Mouse (Mus musculus) CH12.LX (cell line): ENCODE results near the gene Cyp2j7. TPM values are rescaled to one million over a fixed set of nuclear protein-coding genes. Genes with fewer than 3 reads are reported as not detected.
"Not testable (repeated sequence)": the region's sequence is repeated elsewhere in the genome, so short reads cannot be mapped to it uniquely, and the experiment has no call there.

ENCODE experiments used
- DNase-seq: peaks from one replicate; pipeline ENCODE4 v3.0.0-alpha.2; 2013; ENCODE audit errors: extremely low read depth
- H3K27ac ChIP-seq: 2 replicates; pipeline ENCODE4 v1.5.1; 2012; ENCODE audit warnings: low read depth, mild to moderate bottlenecking, control low read depth, moderate library complexity; ENCODE audit not compliant: insufficient read depth
- H3K27me3 ChIP-seq: replicated peaks from 2 replicates; pipeline ENCODE3; 2012; ENCODE audit warnings: inconsistent platforms
- H3K36me3 ChIP-seq, 2 experiments: replicated peaks in 1 of 2; 2 replicates each; pipeline versions ENCODE3 to v1.6.1; 2012; ENCODE audit warnings: inconsistent platforms in 1 of 2, low read length in 1 of 2, mild to moderate bottlenecking in 1 of 2, mixed read lengths in 1 of 2, moderate library complexity in 1 of 2; ENCODE audit not compliant: control insufficient read depth in 1 of 2, insufficient read depth in 1 of 2
- H3K4me1 ChIP-seq, 2 experiments: 2 replicates each; pipeline ENCODE4 v1.6.1; 2012; ENCODE audit warnings: inconsistent platforms in 1 of 2, moderate library complexity in 1 of 2; ENCODE audit not compliant: insufficient read depth in 2 of 2, control insufficient read depth in 1 of 2
- H3K4me2 ChIP-seq: 2 replicates; pipeline ENCODE4 v1.6.1; 2012; ENCODE audit warnings: low read depth, mild to moderate bottlenecking, control low read depth; ENCODE audit not compliant: poor library complexity, insufficient read depth, severe bottlenecking
- H3K4me3 ChIP-seq, 3 experiments: fragments of 150-350 bp in 1 of 3; sonication (generic) in 1 of 3; replicated peaks in 1 of 3; 2 replicates each; pipeline versions ENCODE3 to v1.5.1; 2011 to 2012; ENCODE audit warnings: low read depth in 2 of 3, low read length in 2 of 3, mild to moderate bottlenecking in 2 of 3, moderate library complexity in 2 of 3, control low read depth in 1 of 3, improper control_type of control experiment in 1 of 3, inconsistent platforms in 1 of 3, mixed read lengths in 1 of 3; ENCODE audit not compliant: poor library complexity in 1 of 3
- H3K79me2 ChIP-seq: replicated peaks from 2 replicates; pipeline ENCODE4 v1.6.1; 2012; ENCODE audit warnings: mild to moderate bottlenecking, moderate library complexity; ENCODE audit not compliant: control insufficient read depth, poor library complexity, insufficient read depth, severe bottlenecking; ENCODE audit errors: extremely low read depth
- H3K9ac ChIP-seq: 2 replicates; pipeline ENCODE4 v1.6.1; 2012; ENCODE audit warnings: low read depth, mild to moderate bottlenecking, control low read depth, moderate library complexity; ENCODE audit not compliant: insufficient read depth
- H3K9me3 ChIP-seq: replicated peaks from 2 replicates; pipeline ENCODE3; 2012; ENCODE audit warnings: low read length, inconsistent platforms, mixed read lengths
- BHLHE40 ChIP-seq: IDR thresholded peaks from 2 replicates; pipeline ENCODE4 v1.6.1; 2011; ENCODE audit warnings: mild to moderate bottlenecking, low read depth, low read length, improper control_type of control experiment
- CHD2 ChIP-seq: IDR thresholded peaks from 2 replicates; pipeline ENCODE4 v1.6.1; 2011; ENCODE audit warnings: low read length, improper control_type of control experiment
- ELF1 ChIP-seq: IDR thresholded peaks from 2 replicates; pipeline ENCODE4 v1.6.1; 2014; ENCODE audit warnings: low read depth, mild to moderate bottlenecking, inconsistent platforms, low read length, improper control_type of control experiment
- EP300 ChIP-seq: IDR thresholded peaks from 2 replicates; pipeline ENCODE4 v1.6.1; 2011; ENCODE audit warnings: low read length, improper control_type of control experiment
- GABPA ChIP-seq: IDR thresholded peaks from 2 replicates; pipeline ENCODE4 v1.6.1; 2012; ENCODE audit warnings: low read depth, low read length, improper control_type of control experiment, inconsistent platforms; ENCODE audit not compliant: insufficient replicate concordance
- HCFC1 ChIP-seq: IDR thresholded peaks from 2 replicates; pipeline ENCODE4 v1.6.1; 2012; ENCODE audit warnings: low read depth, mild to moderate bottlenecking, inconsistent platforms, low read length, improper control_type of control experiment
- IRF4 ChIP-seq: IDR thresholded peaks from 2 replicates; pipeline ENCODE4 v1.6.1; 2014; ENCODE audit warnings: low read depth, mild to moderate bottlenecking, inconsistent platforms, low read length, improper control_type of control experiment
- JUND ChIP-seq: conservative IDR thresholded peaks from 2 replicates; pipeline ENCODE4 v1.6.1; 2011; ENCODE audit warnings: low read depth, low read length, improper control_type of control experiment
- MAX ChIP-seq: IDR thresholded peaks from 2 replicates; pipeline ENCODE4 v1.6.1; 2011; ENCODE audit warnings: low read length, improper control_type of control experiment
- MEF2A ChIP-seq: IDR thresholded peaks from 2 replicates; pipeline ENCODE4 v1.6.1; 2014; ENCODE audit warnings: low read depth, mild to moderate bottlenecking, inconsistent platforms, low read length, improper control_type of control experiment, borderline replicate concordance
- NELFE ChIP-seq: IDR thresholded peaks from 2 replicates; pipeline ENCODE4 v1.6.1; 2011; ENCODE audit warnings: low read depth, low read length, improper control_type of control experiment
- POLR2AphosphoS2 ChIP-seq: IDR thresholded peaks from 2 replicates; pipeline ENCODE4 v1.6.1; 2011; ENCODE audit warnings: low read depth, low read length, improper control_type of control experiment
- SIN3A ChIP-seq: IDR thresholded peaks from 2 replicates; pipeline ENCODE4 v1.6.1; 2012; ENCODE audit warnings: low read length, improper control_type of control experiment, inconsistent platforms
- USF1 ChIP-seq: IDR thresholded peaks from 2 replicates; pipeline ENCODE4 v1.6.1; 2014; ENCODE audit warnings: low read depth, mild to moderate bottlenecking, inconsistent platforms, low read length, improper control_type of control experiment
- ZC3H11A ChIP-seq: IDR thresholded peaks from 2 replicates; pipeline ENCODE4 v1.6.1; 2012; ENCODE audit warnings: low read depth, mild to moderate bottlenecking, inconsistent platforms, low read length, improper control_type of control experiment
- ZMIZ1 ChIP-seq: IDR thresholded peaks from 2 replicates; pipeline ENCODE4 v1.6.1; 2012; ENCODE audit warnings: low read depth, mild to moderate bottlenecking, inconsistent platforms, low read length, improper control_type of control experiment
- dilution Hi-C: fragments of 300-500 bp; cut with MboI; formaldehyde crosslinking; loops from 2 replicates; pipeline ENCODE4 v1.14.3; 2020; ENCODE audit warnings: low sequenced_read_pairs; ENCODE audit not compliant: extremely low pct_unique_long_range_greater_than_20kb, extremely low pct_ligation_motif_present
- in situ Hi-C: fragments of 300-500 bp; cut with MboI; formaldehyde crosslinking; loops from 3 replicates; pipeline ENCODE4 v1.14.3; 2019; ENCODE audit warnings: low sequenced_read_pairs, low pct_ligation_motif_present, low pct_unique_long_range_greater_than_20kb, mixed read lengths
- polyA plus RNA-seq: library from polyadenylated mRNA; unstranded; fragments of >175 nt; gene quantifications from 2 replicates; pipeline ENCODE4 v1.2.1, GENCODE M21; 2012; ENCODE audit warnings: low read depth; ENCODE audit not compliant: insufficient read length
- total RNA-seq, 2 experiments: library from RNA; depleted of rRNA; stranded (reverse); fragments of 300-350 nt in 1 of 2; fragments of >200 nt in 1 of 2; gene quantifications; 2 replicates each; pipeline ENCODE4 v1.2.3; 2012 to 2014

Cyp2j7 gene
- total and polyA plus RNA-seq, 3 experiments = not detected

DNA sequence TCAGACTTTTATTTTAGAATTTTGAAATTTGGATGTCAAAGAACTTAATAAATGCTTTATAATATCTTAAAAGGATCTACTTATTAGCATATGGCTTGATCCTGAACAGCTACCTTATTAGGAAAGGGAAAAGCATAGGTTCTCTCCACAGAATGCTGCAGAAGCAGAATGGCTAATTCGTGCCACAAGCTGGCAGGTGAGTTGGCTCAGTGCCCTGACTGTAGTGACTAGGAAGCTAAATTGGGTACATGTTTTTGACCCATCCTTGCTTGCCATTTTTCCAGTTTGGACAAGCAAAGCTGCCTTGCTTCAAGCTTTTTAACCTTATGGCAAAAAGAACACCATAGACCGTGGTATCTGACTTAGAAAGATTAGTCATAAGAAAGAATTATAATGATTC lies 48.3 kb downstream of the Cyp2j7 start:
- H3K9me3 ChIP-seq, H3K9ac ChIP-seq, in situ Hi-C loops, dilution Hi-C loops, H3K4me1 ChIP-seq, H3K4me2 ChIP-seq, H3K4me3 ChIP-seq, H3K36me3 ChIP-seq, H3K27ac ChIP-seq, H3K79me2 ChIP-seq, DNase-seq, H3K27me3 ChIP-seq: not testable (repeated sequence)

DNA sequence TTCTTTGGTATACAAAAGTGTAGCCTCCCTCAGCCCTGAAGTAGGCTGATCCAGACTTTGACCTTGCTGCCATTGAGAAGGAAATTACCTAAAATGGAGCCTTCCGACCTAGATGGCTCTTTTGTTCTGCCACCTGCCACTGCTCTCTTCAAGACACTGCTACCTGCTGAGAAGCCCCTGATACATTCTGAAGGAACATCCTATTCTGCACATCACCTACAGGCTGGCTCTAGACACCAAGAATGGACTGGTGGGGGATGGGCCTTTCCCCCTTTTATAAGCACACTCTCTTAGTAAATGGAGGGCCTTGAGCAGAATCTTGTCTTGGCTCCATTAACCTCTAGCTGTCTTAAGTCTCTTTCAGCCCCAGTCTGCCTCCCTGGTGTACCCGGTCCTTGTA lies 51.7 kb downstream of the Cyp2j7 start:
- H3K27me3 ChIP-seq, in situ Hi-C loops, H3K27ac ChIP-seq, DNase-seq, H3K9me3 ChIP-seq, H3K36me3 ChIP-seq, H3K4me3 ChIP-seq, H3K79me2 ChIP-seq, dilution Hi-C loops, H3K9ac ChIP-seq, H3K4me2 ChIP-seq, H3K4me1 ChIP-seq: not testable (repeated sequence)

DNA sequence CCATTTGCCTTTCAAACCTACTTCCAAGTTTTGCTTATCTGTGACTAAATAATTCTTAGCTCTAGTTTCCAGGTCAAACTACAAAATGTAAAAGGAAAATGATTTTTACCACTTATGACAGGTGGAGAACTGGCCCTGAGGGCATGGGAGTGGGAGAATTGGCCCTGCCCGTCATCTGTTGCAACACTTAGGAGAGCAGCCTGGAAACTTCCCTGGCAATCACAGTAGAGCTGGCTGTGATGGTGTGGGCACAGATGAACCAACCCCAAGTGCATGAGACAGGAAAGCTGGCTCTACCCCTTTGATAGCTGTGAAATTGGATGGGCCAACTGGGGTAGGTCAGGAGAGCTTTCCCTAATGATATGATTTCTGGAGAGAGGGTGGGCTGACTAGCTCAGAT lies 73.6 kb downstream of the Cyp2j7 start:
- H3K36me3 ChIP-seq = no peaks in the 10 kb centered on the region
- H3K27me3 ChIP-seq = no peaks in the 10 kb centered on the region
- H3K4me3 ChIP-seq = no peak overlapping the region
- no peak for DNase-seq
- H3K4me2 ChIP-seq = no peak overlapping the region
- no peaks in the 10 kb centered on the region for H3K79me2 ChIP-seq
- in situ Hi-C loops (no loop called here), dilution Hi-C loops (no loop called here)
- H3K27ac ChIP-seq = no peak overlapping the region
- TF ChIP-seq ZC3H11A = no peak
- TF ChIP-seq SIN3A = no peak
- TF ChIP-seq IRF4 = no peak
- TF ChIP-seq BHLHE40 = no peak
- no peak for TF ChIP-seq HCFC1
- TF ChIP-seq USF1 = no peak
- no peak for TF ChIP-seq MEF2A
- no peak for TF ChIP-seq ELF1
- TF ChIP-seq EP300 = no peak
- TF ChIP-seq CHD2 = no peak
- no peak for TF ChIP-seq POLR2AphosphoS2
- TF ChIP-seq JUND = no peak
- no peak for TF ChIP-seq MAX
- no peak for TF ChIP-seq ZMIZ1
- no peak for TF ChIP-seq NELFE
- TF ChIP-seq GABPA = no peak
- no peak overlapping the region for H3K9ac ChIP-seq
- H3K4me1 ChIP-seq = no peaks in the 10 kb centered on the region
- H3K9me3 ChIP-seq = peaks cover 7% of the 10 kb centered on the region
